Mouse (Mus musculus) liver, embryonic 14.5 days (tissue): ENCODE measurements around the gene Fads1.

Source experiments
- CTCF ChIP-seq: IDR thresholded peaks from 2 replicates; pipeline ENCODE4 v1.5.1; 2016; ENCODE audit warnings: antibody characterized with exemption, low read depth, control low read depth
- EP300 ChIP-seq: IDR thresholded peaks from 2 replicates; pipeline ENCODE4 v1.6.1; 2016; ENCODE audit warnings: antibody characterized with exemption, low read depth

GRCm38 (mm10) chr19:10163896-10164295, 18.8 kb upstream of the Fads1 start:
- TF ChIP-seq CTCF: no peak
- no peak for TF ChIP-seq EP300
